Comparison of ENCODE assay signal across 11 mouse cellular contexts in the genomic region with DNA sequence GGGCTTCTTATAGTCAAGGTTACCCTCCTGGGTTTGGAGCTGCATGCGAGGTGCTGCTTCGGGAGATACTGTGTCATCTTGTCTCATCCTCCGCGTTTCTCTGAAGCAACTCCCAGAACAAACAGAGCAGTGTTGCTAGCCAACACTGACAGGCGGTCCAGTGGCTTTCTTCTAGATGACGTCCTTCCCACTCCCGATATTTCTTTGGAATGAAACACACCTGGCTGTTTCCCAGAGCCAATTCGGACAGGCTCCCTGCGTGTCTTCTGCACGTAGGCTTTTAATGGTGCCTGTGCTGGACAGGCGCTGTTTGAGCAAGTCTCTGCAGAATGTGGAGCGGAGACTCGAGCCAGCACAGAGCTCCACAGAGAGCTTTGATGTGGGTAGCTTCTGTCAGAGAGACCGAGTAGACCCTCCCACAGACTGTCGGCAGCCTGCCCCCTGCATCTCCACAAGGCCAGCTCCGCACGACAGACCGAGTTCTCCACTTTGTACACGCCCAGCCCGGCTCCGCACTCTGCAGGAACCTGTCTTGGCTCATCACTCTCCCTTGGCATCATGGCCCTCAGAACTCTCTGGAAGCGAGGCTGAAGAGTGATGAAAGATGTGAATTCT.
DNase-seq lines count a peak whose midpoint lies in the region; TF ChIP-seq lines count a peak whose summit lies in the region.
"Had no signal": no experiment of that assay in that cellular context is flagged by ENCODE, and none has a peak within 500 bp of the region (broad histone marks: within the 10 kb centered on the region; RNA-seq: fewer than 3 reads in every experiment).

No protein-coding gene starts in this region.

- WGBS in heart, adult 2 months: 66% methylated on average over 22 of the region's 22 CpGs

- TF ChIP-seq CTCF in heart, adult 2 months (IDR thresholded peaks at IDR 0.05): no peak

- no peak for TF ChIP-seq POLR2A in heart, adult 2 months (IDR thresholded peaks at IDR 0.05; ENCODE audit: insufficient read depth, low read depth, low read length)

- H3K4me3 ChIP-seq in heart, adult 2 months: no peak overlapping the region
- H3K4me3 ChIP-seq: liver, embryonic 12.5 days; myocyte had no signal

- H3K4me1 ChIP-seq in heart, adult 2 months (ENCODE audit: control insufficient read depth, insufficient read depth, low read length): no peaks in the 10 kb centered on the region; the same call in 1 of the 2 replicates
- H3K4me1 ChIP-seq: liver, embryonic 12.5 days had no signal

- peak overlapping the region; percentile 84 for H3K27ac ChIP-seq in heart, adult 2 months
- H3K27ac ChIP-seq: liver, embryonic 12.5 days had no signal

- no peaks in the 10 kb centered on the region for H3K27me3 ChIP-seq in heart, adult 2 months (ENCODE audit: control insufficient read depth, insufficient read depth, low read length)
- H3K27me3 ChIP-seq: liver, embryonic 12.5 days had no signal

- no peaks in the 10 kb centered on the region for H3K79me2 ChIP-seq in heart, adult 2 months (replicated peaks; ENCODE audit: control insufficient read depth, insufficient read depth, low read length)

- no peaks in the 10 kb centered on the region for H3K36me3 ChIP-seq in heart, adult 2 months (ENCODE audit: control insufficient read depth, insufficient read depth, low read length)
- H3K36me3 ChIP-seq: liver, embryonic 12.5 days had no signal

- TF ChIP-seq EP300 in heart, adult 2 months (IDR thresholded peaks at IDR 0.05; ENCODE audit: insufficient read depth, low read depth, low read length): no peak

- intact Hi-C loops in heart, adult 2 months (cut with DNase I): loop anchor here (2.0 kb wide), 1 partner anchor 60 kb away; no protein-coding TSS in a partner anchor
- intact Hi-C loops in heart, postnatal 36 days (cut with DNase I): loop anchor here (5.0 kb wide), 1 partner anchor 62 kb away; no protein-coding TSS in a partner anchor

- no peak overlapping the region for H3K9ac ChIP-seq in heart, adult 2 months (ENCODE audit: low read depth, low read length)
- H3K9ac ChIP-seq: liver, embryonic 12.5 days had no signal

- DNase-seq in heart, adult 2 months: peak; percentile 23 to 26
- DNase-seq in heart, adult 8-10 months (ENCODE audit: low spot score): no peak
- peak; percentile 26 for DNase-seq in retina, embryonic 14.5 days (ENCODE audit: low spot score)
- DNase-seq in retina, postnatal 1 day: no peak
- peak; percentile 9 to 18 for DNase-seq in heart, postnatal 36 days
- DNase-seq in layer of hippocampus, adult 9-10 months (ENCODE audit: low spot score): no peak
- no peak for DNase-seq in layer of hippocampus, postnatal 14 days (ENCODE audit: low spot score in 2 of 2)
- DNase-seq: cerebellum, adult 9-11 months; right cerebral cortex, postnatal 14 days had no signal

Comparison
In these comparisons a context has a peak if more than half of its experiments do, and no peak if none do; other contexts are left out.
1. DNase-seq: peak in heart, adult 2 months (2 of 2), retina, embryonic 14.5 days (single experiment) and heart, postnatal 36 days (2 of 2); none in heart, adult 8-10 months (single experiment), retina, postnatal 1 day (single experiment), layer of hippocampus, adult 9-10 months (single experiment) and layer of hippocampus, postnatal 14 days (0 of 2).